Mouse (Mus musculus) ES-Bruce4 (cell line): ENCODE measurements around the gene Dnph1.
A peak's percentile ranks its signal among the peaks of the same experiment; 100 is the strongest.

Source experiments
- CTCF ChIP-seq: IDR thresholded peaks from one replicate; pipeline ENCODE4 v1.8.1; 2011; ENCODE audit warnings: low read depth, low read length
- POLR2A ChIP-seq: IDR thresholded peaks from one replicate; pipeline ENCODE4 v1.8.1; 2011; ENCODE audit warnings: low read length; ENCODE audit not compliant: insufficient read depth

GRCm38 (mm10) chr17:46457791-46458190 lies 38.7 kb upstream of the Dnph1 start:
- TF ChIP-seq CTCF = peak; percentile 88
- TF ChIP-seq POLR2A = no peak
